22 mouse cellular contexts compared by ENCODE assay signal in the genomic region with DNA sequence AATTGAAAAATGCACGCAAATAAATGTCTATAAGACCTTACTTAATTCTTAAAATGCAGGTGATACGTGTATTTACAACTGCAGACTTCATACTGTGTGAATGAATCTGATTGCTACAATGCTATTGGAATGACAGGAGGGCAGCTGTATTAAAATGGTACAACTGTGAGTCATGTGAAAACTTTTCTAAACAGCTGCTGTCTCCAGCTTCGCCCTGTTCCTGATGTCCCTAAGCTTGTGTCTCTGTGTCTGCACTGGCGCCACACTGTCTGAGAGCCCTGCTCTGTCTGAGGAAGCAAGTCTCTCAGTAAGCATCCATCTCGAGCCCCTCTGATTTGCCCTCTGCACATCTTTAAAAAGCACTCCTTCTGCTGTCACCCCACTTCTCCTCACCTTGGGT.
A peak's percentile ranks its signal among the peaks of the same experiment; 100 is the strongest.
DNase-seq lines count a peak whose midpoint lies in the region; ATAC-seq and TF ChIP-seq lines count a peak whose summit lies in the region.
"Had no signal": no experiment of that assay in that cellular context is flagged by ENCODE, and none has a peak within 500 bp of the region (broad histone marks: within the 10 kb centered on the region; RNA-seq: fewer than 3 reads in every experiment).

No protein-coding gene starts in this region.

- no peak overlapping the region for H3K4me2 ChIP-seq in heart, embryonic 12.5 days
- no peak overlapping the region for H3K4me2 ChIP-seq in lung, postnatal 0 days (replicated peaks; ENCODE audit: low read depth, low read length)
- peak overlapping the region; percentile 49 for H3K4me2 ChIP-seq in myocyte (ENCODE audit: low read depth)
- no peak overlapping the region for H3K4me2 ChIP-seq in forebrain, embryonic 11.5 days (ENCODE audit: low read depth, low read length, severe bottlenecking)
- H3K4me2 ChIP-seq: heart, embryonic 15.5 days; hindbrain, embryonic 15.5 days had no signal

- no peak overlapping the region for H3ac ChIP-seq in myocyte (ENCODE audit: control insufficient read depth, insufficient read length)

- peaks cover 4% of the 10 kb centered on the region; the same call in 1 of the 2 replicates for H3K36me3 ChIP-seq in heart, embryonic 12.5 days
- no peaks in the 10 kb centered on the region for H3K36me3 ChIP-seq in lung, postnatal 0 days (ENCODE audit: insufficient read depth, low read length)
- H3K36me3 ChIP-seq in myocyte (ENCODE audit: control insufficient read depth, insufficient read depth) = no peaks in the 10 kb centered on the region
- no peaks in the 10 kb centered on the region for H3K36me3 ChIP-seq in forebrain, embryonic 11.5 days (ENCODE audit: control insufficient read depth, insufficient read depth, low read length)
- H3K36me3 ChIP-seq: heart, embryonic 15.5 days had no signal

- no peak for TF ChIP-seq CTCF in lung, postnatal 0 days (IDR thresholded peaks at IDR 0.05)

- no peaks in the 10 kb centered on the region for H3K27me3 ChIP-seq in heart, embryonic 12.5 days (replicated peaks)
- no peaks in the 10 kb centered on the region for H3K27me3 ChIP-seq in lung, postnatal 0 days (replicated peaks; ENCODE audit: insufficient read depth, low read length)
- no peaks in the 10 kb centered on the region for H3K27me3 ChIP-seq in myocyte (ENCODE audit: control insufficient read depth, insufficient read depth, insufficient read length)
- H3K27me3 ChIP-seq in forebrain, embryonic 11.5 days (ENCODE audit: control insufficient read depth, insufficient read depth, low read length) = no peaks in the 10 kb centered on the region
- H3K27me3 ChIP-seq: heart, embryonic 15.5 days; hindbrain, embryonic 15.5 days; Patski had no signal

- no peaks in the 10 kb centered on the region for H3K79me2 ChIP-seq in myocyte (ENCODE audit: control insufficient read depth, insufficient read depth)

- no peak for ATAC-seq in heart, embryonic 12.5 days (ENCODE audit: insufficient number of reproducible peaks, low FRiP score)
- peak; percentile 42 for ATAC-seq in lung, postnatal 0 days
- ATAC-seq in forebrain, embryonic 11.5 days (replicated peaks; ENCODE audit: low FRiP score) = no peak
- ATAC-seq in erythroid progenitor cell, adult 5-6 weeks (replicated peaks; ENCODE audit: low FRiP score, poor library complexity, severe bottlenecking) = no peak
- ATAC-seq: activated CD4-positive, CD25-positive, alpha-beta regulatory T cell, adult 4 months; CD4-positive, CD25-positive, alpha-beta regulatory T cell, adult 4 months; forebrain, embryonic 14.5 days; intestine, embryonic 16.5 days; Patski had no signal

- no peak overlapping the region for H3K4me3 ChIP-seq in heart, embryonic 12.5 days
- H3K4me3 ChIP-seq in lung, postnatal 0 days (ENCODE audit: low read depth, low read length) = no peak overlapping the region
- no peak overlapping the region for H3K4me3 ChIP-seq in myocyte
- no peak overlapping the region for H3K4me3 ChIP-seq in forebrain, embryonic 11.5 days (ENCODE audit: low read depth, low read length)
- H3K4me3 ChIP-seq: heart, embryonic 15.5 days; hindbrain, embryonic 15.5 days had no signal

- peak overlapping the region; percentile 28; the same call in 1 of the 2 replicates for H3K9ac ChIP-seq in heart, embryonic 12.5 days
- no peak overlapping the region for H3K9ac ChIP-seq in lung, postnatal 0 days (replicated peaks; ENCODE audit: low read depth)
- no peak overlapping the region for H3K9ac ChIP-seq in forebrain, embryonic 11.5 days (ENCODE audit: low read length)
- H3K9ac ChIP-seq: heart, embryonic 15.5 days; hindbrain, embryonic 15.5 days had no signal

- peak; percentile 21; the same call in 1 of the 2 replicates for TF ChIP-seq EP300 in lung, postnatal 0 days (IDR thresholded peaks at IDR 0.05)

- 55% methylated on average over 5 of the region's 5 CpGs for WGBS in heart, embryonic 12.5 days
- WGBS in lung, postnatal 0 days = 73% methylated on average over 5 of the region's 5 CpGs
- WGBS in forebrain, embryonic 11.5 days = 86% methylated on average over 5 of the region's 5 CpGs

- no peak for DNase-seq in heart, adult 11 months
- DNase-seq in lung, postnatal 0 days (ENCODE audit: low spot score) = no peak
- DNase-seq in lung, postnatal 25 days (ENCODE audit: low spot score) = no peak
- DNase-seq in brain, adult 2 months (ENCODE audit: low read depth, low spot score) = peak; percentile 9
- DNase-seq in forebrain, embryonic 11.5 days (ENCODE audit: low spot score) = no peak
- DNase-seq: adrenal gland, postnatal 25 days; cerebellum, adult 2 months; cerebellum, postnatal 10 days; gastrocnemius, postnatal 36 days; heart, adult 18-20 months; kidney, adult 8-10 months had no signal

- H3K27ac ChIP-seq in heart, embryonic 12.5 days (ENCODE audit: poor library complexity, severe bottlenecking) = peak overlapping the region; percentile 28
- no peak overlapping the region for H3K27ac ChIP-seq in lung, postnatal 0 days (ENCODE audit: low read length)
- no peak overlapping the region for H3K27ac ChIP-seq in forebrain, embryonic 11.5 days (ENCODE audit: low read depth, low read length)
- H3K27ac ChIP-seq: heart, embryonic 15.5 days; hindbrain, embryonic 15.5 days had no signal

- peaks cover 14% of the 10 kb centered on the region for H3K4me1 ChIP-seq in heart, embryonic 12.5 days (replicated peaks)
- no peaks in the 10 kb centered on the region for H3K4me1 ChIP-seq in lung, postnatal 0 days (ENCODE audit: insufficient read depth, low read depth, low read length)
- no peaks in the 10 kb centered on the region for H3K4me1 ChIP-seq in forebrain, embryonic 11.5 days (replicated peaks; ENCODE audit: control insufficient read depth, insufficient read depth, low read length)
- H3K4me1 ChIP-seq: hindbrain, embryonic 15.5 days had no signal

- no peaks in the 10 kb centered on the region for H3K9me3 ChIP-seq in heart, embryonic 12.5 days (replicated peaks)
- no peaks in the 10 kb centered on the region for H3K9me3 ChIP-seq in lung, postnatal 0 days (ENCODE audit: low read length)
- no peaks in the 10 kb centered on the region for H3K9me3 ChIP-seq in forebrain, embryonic 11.5 days (ENCODE audit: control insufficient read depth, low read length)
- H3K9me3 ChIP-seq: G1E; heart, embryonic 15.5 days; hindbrain, embryonic 15.5 days had no signal

- TF ChIP-seq POLR2A in myocyte (IDR thresholded peaks at IDR 0.05; ENCODE audit: insufficient read length, low read depth) = no peak

TF ChIP-seq in myocyte, 11 proteins besides CTCF, POLR2A, EP300 and RAD21:
- peak; percentile 46 to 79 (median 56) for TF ChIP-seq MYOD1 (IDR thresholded peaks at IDR 0.05; ENCODE audit: control insufficient read depth in 1 of 3, insufficient read length in 2 of 3, low read depth in 2 of 3)
- peak; percentile 34 to 85 (median 73) for TF ChIP-seq MYOG (IDR thresholded peaks at IDR 0.05; ENCODE audit: control insufficient read depth in 1 of 3, insufficient read depth in 1 of 3, insufficient read length in 2 of 3, low read depth in 2 of 3)
- TF ChIP-seq POLR2AphosphoS2 (IDR thresholded peaks at IDR 0.05; ENCODE audit: insufficient read length, low read depth) = no peak
- TF ChIP-seq REST (IDR thresholded peaks at IDR 0.05; ENCODE audit: insufficient read depth, insufficient read length) = no peak
- peak; percentile 15 for TF ChIP-seq TCF12 (IDR thresholded peaks at IDR 0.05; ENCODE audit: insufficient read depth, poor library complexity, severe bottlenecking)
- no peak for TF ChIP-seq TCF3 (IDR thresholded peaks at IDR 0.05; ENCODE audit: insufficient read length, low read depth)
- no peak for TF ChIP-seq CEBPB (IDR thresholded peaks at IDR 0.05; ENCODE audit: insufficient read depth, poor library complexity, severe bottlenecking)
- no peak for TF ChIP-seq USF1 (IDR thresholded peaks at IDR 0.05; ENCODE audit: low read depth)
- no peak for TF ChIP-seq SRF (IDR thresholded peaks at IDR 0.05; ENCODE audit: control insufficient read depth, insufficient read length, low read depth)
- TF ChIP-seq MAX (IDR thresholded peaks at IDR 0.05; ENCODE audit: low read depth) = no peak
- TF ChIP-seq E2F4 (IDR thresholded peaks at IDR 0.05; ENCODE audit: insufficient read depth) = no peak
TF ChIP-seq in myocyte: peak in this region for 3.
